Mouse (Mus musculus): ENCODE measurements around the gene Trpm1.

- TF ChIP-seq CTCF (IDR thresholded peaks at IDR 0.05; ENCODE audit: insufficient read depth, low read depth, low read length): no peak
- TF ChIP-seq POLR2A (IDR thresholded peaks at IDR 0.05; ENCODE audit: insufficient read depth, low read depth, low read length): no peak
These were observed 118.3 kb downstream of the Trpm1 start for GRCm38 (mm10) chr7:64271926-64272325.

Measured in olfactory bulb, adult 2 months (tissue).